Mouse (Mus musculus) liver (tissue): ENCODE results near the gene Tchp.

Experiments used
- DNase-seq: peaks from one replicate; pipeline ENCODE4 v3.0.0-alpha.2; 2020; ENCODE audit warnings: mixed read lengths

The Tchp gene

DNA sequence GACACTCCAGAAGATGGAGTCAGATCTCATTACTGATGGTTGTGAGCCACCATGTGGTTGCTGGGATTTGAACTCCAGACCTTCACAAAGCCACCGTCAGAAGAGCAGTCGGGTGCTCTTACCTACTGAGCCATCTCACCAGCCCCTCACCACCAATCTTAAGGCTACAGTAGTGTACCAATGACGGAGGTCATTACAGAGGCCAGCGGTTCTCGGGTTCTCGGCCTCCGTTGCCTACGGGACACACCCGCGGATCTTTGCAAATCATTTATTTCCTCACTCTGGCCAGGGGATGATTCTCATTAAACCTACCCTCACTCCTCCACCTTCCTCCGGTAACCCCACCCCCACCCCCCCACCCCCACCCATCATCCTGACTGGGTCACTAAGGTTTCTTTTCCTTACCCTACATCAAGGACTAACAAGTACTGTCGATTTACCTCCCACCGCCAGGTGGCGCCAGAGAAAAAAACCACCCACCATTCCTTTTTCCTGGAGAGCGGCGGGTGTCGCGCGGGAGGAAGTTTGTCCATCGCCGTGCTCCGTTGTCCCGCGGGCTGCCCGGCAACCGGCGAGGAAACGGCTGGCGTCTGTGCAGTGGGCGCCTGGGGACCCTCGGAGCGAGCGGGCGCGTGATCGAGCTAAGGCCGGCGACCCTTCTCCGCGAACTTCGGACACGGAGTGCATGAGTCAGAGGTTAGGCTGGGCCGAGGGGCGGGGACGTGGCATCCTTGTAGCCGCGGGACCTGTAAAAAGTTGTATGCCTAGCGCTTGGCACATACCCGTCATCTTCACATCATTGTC lies at the start of gene Tchp:
Gene Tchp, plus strand, starts transcription at position 496 of the 804 bp plus-strand sequence.
- DNase-seq: peak; percentile 94

DNA sequence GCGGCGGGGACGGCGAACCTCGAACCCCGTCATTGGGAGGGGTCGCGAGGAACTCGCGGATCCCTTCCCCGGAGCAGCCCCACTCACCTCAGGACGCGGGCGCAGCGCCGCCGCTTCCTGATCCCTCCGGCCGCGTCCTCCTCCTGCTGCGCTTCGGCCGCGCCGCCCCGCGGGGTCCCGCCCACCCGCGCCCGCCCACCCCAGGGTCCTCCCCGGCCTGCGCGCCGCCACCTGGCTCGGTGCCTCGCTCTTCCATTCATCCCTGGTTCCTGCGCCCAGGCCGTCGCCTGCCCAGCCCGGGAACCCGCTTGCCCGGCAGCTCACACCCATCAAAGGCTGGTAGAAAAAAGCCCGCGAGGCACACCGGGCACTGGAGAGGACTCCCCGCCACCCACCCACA lies 49.3 kb upstream of the Tchp start, which contains the start of gene Trpv4:
Gene Trpv4, minus strand, starts transcription at position 167 of the 400 bp plus-strand sequence.
- DNase-seq: no peak

DNA sequence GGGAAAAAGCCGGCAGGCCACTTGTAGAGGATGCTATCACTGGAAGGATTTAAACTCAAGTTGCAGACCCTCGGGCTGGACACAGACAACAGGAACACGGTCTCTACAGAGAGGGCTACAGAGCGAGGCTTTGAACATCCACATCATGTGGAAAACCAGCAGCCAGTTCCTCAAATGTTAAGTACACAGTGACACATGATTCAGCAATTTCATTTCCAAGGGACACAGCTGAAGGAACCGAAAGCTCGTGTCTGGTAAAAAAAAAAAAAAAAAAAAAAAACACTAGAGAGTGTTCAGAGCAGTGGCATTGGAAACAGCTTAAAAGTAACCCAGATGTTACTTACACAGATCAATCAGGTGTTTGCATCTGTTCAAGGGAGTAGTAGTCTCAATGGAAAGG lies 46.5 kb upstream of the Tchp start:
- DNase-seq: no peak

DNA sequence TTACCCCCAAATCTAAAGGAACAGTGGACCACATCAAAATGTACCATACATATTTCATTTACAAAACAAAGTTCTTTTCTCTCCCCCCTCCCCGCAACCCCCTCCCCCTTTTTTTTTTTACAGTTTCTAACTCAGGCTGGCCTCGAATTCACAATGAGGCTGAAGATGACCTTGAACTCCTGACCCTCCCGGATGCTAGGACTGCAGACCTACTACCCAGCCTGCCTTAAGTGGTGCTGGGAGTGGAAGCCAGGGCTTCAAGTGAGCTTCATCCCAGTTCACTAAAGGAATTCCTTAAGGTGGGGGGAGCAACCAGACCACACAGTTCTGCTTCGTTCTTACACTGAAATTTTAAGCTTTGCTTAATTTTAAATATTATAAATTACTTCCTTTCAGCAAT lies 43.4 kb upstream of the Tchp start:
- DNase-seq: no peak

DNA sequence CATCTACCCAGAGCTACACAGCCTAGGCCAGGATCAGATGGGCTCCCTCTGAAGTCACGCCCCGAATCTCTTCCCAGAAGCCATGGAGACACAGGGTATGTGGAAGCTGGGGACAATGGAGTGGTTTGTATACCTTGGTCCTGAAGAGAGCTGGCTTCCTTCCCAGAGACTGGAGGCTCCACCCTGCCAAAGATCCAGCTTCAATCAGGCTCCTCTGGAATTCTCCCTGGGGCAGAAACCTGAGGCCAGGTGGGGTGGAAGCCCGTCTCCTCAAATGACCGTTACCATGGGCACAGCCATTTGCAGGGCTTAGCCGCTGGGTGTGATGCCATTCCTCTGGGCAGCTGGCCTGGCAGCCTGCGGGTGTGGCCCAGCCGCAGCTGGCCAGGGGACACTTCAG lies 42.8 kb upstream of the Tchp start:
- no peak for DNase-seq

DNA sequence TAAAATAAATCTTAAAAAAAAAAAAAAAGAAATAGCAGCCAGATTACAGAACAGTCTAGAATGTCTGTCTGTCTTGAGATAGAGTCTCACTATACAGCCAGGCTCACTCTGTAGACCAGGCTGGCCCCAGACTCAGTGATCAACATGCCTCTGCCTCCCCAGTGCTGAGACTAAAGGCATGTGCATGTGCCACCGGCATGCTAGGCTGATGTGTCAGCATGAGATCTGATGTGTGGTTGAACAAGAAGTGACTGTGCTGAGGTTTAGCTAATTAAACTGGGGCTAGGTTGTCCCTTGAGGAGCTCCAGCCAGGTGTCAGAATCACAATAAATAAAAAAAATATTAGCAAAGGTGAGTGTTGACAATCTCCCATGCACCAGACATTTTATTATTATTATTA lies 40.9 kb upstream of the Tchp start:
- DNase-seq: no peak

DNA sequence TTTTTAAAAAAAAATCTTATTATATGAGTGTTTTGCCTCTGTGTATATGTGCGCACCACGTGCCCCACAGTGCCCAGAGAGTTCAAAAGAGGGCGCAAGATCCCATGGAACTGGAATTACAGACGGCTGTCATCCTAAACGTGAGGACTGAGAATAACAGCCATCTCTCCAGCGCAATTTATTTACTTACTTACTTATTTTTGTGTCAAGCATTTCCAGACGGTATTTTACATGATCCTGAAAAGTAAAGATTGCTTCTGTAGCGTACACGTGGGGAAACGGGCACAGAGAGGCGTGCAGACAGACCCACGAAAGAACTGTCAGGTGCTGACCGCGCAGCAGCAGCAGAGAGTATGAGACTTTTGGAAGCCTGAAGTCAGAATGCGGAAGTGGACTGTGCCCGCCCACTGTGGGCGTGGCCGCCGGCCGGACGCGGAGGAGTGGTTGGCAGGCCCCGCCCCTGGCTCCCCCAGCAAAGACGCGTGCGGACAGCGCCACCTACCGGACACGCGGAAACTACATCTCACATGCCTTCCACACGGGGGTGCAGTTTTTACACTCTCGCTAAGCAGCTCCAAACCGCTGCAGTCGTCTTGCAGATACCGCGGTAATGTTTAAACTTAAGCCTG lies 40.2 kb upstream of the Tchp start:
- DNase-seq: peak; percentile 98

DNA sequence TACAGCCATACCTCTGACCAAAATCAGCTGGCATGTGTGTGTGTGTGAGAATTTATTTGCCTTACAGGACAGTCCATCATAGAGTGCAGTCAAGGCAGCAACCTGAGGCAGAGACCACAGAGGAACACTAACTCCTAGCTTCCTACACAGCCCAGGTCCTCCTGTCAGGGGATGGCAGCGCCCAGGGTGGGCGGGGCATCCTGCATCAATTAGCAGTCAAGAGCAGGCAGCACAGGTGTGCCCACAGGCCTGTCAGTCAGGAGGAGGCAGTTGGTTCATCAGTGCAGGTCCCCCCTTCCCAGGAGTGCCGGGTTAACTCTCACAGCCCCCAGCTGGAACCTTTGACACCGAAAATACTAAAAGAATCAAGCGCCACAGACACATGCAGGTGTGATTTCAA lies 38.5 kb upstream of the Tchp start:
- DNase-seq: no peak

DNA sequence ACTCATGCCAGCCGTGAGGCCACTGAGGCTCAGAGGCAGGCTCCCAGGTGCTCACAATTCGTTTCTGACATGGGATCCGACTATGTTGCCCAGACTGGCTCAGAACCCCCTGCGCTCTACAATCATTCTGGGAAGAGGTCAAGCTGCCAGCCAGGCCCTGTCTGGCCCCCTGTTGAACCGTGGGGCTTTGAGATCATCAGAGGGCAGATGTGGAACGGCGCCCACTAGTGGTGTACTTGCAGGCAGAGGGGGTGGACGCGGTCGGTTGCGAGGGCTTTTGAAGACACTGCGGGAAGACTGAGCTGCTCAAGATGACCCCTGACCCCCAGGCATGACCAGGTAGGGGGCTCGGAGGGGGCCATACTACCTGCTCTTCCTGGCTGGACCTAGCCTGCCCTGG lies 34.4 kb upstream of the Tchp start:
- no peak for DNase-seq

DNA sequence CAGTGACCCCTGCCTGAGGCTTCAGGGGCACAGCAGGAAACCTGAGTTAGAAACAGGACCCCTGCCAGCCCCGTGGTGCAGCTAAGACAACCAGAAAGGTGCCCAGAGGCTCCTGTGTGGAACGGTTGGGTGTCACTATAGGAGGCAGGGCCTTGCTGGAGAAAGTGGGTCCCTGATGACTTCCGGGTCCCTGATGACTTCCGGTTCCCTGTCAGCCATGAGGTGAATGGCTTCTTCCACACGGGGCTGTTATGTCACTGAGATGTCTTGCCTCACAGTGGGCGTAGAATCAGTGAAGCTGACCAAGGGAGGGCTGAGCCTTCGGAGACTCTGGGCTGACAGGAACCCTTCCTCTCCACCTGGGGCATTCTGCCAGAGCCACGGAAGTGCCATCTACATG lies 33.0 kb upstream of the Tchp start:
- no peak for DNase-seq

DNA sequence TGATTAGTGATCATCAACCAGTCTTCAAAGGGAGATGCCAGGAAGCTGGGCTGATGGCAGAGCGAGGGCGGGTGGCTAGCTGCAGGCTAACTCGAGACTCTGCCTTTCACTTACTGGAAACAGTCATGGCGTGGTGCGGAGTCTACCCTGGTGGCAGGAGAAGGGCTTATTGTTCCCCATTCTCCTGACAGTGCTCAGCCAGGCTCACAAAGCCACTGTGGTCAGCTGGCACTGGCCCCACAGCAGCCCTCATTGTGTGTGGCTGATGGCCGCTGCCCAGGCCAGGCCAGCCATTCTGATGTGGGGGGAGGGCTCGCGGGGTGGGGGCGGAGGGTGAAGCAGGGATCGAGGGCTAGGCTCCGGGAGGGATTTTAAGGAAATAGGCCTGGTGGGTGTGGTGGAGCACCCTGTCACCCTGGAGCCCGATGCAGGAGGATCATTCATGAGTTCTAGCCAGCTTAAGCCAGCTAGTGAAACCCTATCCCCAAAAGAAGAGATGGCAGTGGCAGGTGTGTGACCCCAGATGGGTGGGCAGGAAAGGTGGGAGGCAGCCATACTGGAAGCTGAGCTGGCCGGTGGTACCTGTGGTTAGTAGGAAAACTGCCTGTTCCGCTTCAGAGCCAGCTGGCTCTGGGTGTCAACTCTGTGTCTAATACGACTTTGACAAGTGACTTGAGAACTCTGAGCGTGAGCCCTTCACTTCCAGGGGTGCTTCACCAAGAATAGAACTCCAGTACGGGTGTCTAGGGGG lies 27.5 kb upstream of the Tchp start:
- no peak for DNase-seq

DNA sequence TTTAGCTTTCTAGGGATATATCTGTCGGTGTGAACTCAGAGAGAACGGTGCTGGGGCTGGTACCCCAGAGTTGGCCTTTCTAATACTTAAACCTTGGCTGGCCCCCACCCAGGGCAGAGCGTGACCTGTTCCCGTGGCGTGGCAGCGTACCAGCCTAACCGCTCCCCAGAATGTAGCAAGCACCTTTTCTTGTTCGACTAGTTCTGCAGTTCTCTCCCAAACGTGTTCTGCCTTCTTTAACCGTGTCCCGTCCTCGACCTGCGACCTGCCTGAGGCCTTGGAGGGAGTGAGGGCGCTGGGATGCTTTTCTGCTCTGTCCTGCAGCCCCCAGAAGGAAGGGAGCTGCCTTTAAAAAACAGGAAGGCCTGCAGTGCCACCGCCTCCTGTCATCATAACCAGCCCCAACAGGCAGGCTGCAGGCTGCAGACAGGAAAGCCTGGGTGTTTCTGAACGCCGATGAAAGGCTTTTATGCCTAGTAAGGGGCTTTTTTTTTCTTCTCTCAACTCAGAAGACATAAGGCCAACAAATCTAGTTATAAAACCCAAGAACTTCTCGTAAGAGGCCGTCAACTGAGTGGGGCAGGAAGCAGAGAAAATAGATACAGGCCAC lies 26.8 kb upstream of the Tchp start:
- no peak for DNase-seq

DNA sequence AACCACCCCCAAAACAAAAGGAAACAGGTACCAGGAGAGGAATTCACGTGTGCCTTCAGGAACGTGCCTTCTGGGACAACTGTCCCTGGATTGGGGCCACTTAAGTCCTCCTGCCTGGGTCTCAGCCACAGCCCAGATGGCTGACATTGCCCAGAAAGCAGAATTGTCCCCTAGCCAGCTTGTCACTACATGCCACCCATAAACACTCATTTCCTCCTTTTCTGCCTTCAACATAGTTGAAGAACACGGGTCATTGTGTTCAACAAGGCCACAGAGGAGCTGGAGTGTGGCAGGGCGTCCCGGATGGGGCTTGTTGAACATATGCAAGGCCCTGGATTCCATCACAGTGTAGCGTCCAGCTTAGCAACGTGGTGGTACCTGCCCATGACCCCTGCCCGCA lies 25.8 kb upstream of the Tchp start:
- DNase-seq: no peak

DNA sequence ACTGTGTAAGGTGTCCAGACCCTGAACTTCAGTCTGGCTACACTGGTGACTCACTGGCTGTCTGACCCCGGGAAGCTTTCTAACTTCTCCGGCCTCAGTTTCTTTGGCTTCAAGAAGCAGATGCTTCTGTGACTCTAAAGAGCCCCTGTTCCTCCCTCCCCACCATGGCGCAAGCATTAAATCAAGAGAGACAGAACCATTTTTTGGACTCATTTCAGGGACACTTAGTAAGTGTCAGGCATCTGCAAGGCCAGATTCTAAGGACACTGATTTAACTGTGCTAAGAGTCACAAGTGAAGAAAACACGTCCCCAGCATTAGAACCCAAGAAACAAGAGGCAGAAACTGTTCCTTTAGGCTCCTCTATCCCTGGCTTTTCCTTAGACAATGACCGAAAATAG lies 21.6 kb upstream of the Tchp start:
- DNase-seq: no peak

DNA sequence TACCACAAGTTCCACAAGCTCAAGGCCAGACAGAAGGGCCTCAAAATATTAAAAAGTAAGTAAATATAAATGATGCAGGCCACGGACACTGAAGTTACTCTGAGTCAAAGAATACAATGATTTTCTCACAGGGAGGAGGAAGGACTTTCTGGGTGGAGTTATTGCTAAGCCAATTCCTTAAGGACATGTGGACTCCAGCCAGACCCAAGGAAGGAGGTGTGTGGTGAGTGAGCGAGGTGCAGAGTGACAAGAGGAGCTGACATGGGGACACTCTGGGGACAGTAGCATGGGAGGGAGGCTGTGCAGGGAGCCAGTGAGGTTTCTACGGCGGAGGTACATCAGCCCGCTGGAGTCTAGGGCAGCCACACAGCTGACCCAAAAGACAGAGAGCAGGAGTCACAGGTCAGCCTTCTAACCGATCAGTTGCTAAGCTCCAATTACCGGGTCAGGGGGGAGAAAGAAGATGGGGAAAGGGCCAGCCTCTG lies 20.8 kb upstream of the Tchp start:
- no peak for DNase-seq

DNA sequence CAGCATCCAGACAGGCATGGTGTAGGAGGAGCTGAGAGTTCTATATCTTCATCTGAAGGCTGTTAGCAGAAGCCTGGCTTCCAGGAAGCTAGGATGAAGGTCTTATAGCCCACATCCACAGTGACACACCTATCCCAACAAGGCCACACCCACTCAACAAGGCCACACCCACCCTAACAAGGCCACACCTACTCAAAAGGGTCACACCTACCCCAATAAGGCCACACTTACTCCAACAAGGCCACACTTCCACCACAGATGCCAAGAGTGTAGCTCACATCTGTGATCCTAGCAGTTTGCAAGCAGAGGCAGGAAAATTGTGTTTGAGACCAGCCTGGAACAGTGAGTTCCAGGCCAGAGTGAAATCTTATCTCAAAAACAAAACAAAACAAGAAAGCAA lies 19.7 kb upstream of the Tchp start:
- DNase-seq: peak; percentile 32

DNA sequence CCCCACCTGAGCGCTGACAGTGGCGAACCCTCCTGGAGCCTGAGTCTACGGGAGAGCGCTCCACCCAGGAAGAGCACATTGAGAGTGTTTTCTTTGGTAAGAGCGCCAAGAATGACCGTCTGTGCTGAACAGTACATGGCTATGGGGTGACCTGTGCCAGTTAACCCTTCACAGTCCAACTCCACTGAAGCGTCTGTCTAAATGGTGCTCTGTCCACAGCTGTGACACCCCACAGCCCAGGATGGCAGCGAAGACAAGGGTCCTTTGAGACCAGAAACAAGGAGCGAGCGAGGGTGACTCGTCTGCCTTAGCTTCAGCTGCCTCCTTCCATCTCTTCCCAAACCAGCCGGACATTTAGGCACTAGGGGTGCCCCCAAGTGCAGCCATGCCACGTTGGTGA lies 18.9 kb upstream of the Tchp start:
- DNase-seq: no peak

DNA sequence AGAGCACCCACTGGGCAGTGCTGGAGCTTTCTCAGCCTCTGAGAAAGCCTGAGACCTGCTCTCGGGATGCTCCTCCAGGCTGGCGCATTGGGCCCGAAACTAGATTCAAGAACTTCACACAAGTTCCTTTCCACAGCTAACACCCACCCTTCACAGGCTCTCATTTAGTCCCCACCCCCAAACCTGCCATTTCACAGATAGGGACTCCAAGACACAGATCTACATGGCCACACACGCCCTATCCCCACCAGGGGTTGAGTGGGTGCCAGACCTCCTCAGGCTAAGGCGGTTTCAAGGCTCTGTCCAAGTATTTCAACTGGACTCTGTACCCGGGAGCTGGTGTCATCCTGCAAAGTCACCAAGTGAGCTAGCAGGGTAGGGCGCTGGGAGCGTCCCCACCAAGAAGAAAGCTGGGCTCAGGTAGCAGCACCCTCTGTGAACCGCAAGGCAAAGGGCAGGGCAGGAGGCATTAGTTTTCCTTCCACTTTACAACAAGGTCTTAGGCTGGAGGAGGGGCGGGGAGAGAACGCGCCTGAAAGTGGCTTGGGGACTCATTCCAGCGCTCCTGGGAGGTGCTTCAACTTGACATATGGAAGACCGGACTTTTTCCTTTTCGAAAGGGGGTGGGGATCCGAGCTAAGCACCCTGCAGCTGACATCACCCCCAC lies 17.7 kb upstream of the Tchp start:
- DNase-seq: peak; percentile 41

DNA sequence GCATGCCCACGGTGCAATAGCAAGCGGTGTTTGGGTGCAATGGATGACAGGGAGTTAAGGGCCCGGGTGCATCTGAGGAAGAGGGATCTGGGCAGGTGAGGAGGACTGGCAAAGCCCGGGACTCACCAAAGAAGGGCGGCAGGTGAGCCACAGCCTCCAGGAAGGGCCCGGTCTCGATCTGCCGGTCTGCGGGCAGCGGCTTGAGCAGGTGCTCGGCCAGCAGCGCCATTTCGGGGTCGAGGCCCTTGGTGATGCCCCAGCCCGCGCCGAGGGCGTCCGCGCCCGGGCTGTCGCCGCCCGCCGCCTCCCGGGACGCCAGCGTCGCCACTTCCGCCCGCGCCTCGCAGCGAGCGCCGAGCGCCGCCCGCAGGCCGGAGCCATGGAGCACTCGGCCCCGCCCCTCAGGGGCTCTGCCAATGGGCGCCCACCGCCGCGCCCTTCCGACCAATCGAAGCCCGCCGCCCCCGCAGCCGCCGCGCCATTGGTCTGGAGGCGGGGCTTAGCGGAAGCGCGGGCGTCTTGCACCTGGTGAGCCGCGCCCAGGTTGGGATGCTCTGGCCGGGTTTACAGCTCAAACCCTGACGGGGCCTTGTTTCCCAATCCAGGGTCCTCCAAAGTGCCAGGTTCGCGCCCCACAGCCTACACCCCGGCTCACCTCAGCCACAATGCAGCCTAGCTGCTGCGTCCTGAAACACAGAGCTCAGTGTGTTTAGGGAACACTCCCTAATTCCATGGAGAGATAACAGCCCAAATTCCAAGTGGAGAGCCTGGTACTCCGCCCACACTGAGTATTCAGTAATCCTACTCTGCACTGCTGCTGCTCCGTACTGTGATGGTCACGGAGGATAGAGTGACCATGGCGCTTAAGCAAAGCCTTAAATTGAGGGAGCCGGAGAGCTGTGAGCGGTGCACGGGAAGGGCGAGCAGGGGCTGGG lies 16.7 kb upstream of the Tchp start, which contains the start of gene Gltp:
Gene Gltp, minus strand, starts transcription at position 352 of the 935 bp plus-strand sequence.
- peak; percentile 96 for DNase-seq

DNA sequence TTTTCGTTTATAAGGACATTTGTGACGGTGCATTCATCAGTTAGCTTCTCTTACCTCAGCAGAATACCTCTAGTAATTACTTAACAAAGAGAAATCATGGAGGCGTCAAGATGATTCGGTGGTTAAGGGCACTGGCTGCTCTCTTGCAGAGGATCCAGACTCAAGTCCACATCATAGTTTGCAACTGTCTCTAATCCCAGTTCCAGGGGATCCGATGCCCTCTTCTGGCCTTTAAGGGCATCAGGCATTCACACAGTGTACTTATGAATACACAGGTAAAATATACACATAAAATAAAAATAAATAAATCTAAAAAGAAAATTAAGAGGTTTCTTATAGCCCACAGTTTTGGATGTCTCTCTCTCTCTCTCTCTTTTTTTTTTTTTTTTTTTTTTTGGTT lies 11.8 kb upstream of the Tchp start:
- DNase-seq: no peak

DNA sequence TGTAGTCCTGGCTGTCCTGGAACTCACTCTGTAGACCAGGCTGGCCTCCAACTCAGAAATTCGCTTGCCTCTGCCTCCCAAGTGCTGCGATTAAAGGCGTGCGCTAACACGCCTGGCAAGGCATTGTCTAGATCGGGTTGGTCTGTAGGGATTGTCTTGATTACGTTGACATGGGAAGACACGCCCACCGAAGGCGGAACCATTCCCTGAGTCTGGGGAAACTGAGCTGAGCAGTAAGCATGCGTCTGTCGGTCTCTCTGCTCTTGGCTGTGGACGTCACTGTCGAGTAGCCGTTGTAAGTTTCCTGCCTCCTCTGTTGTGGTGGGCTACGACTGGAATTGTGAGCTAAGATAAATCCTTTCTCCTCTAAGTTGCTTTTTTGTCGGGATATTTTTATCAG lies 10.6 kb upstream of the Tchp start:
- no peak for DNase-seq
